9 mouse cellular contexts compared by ENCODE assay signal in genomic region chr1:78371569-78372236, GRCm38 (mm10).
A peak's percentile ranks its signal among the peaks of the same experiment; 100 is the strongest.
DNase-seq lines count a peak whose midpoint lies in the region; ATAC-seq lines count a peak whose summit lies in the region.
"Had no signal": no experiment of that assay in that cellular context is flagged by ENCODE, and none has a peak within 500 bp of the region (broad histone marks: within the 10 kb centered on the region; RNA-seq: fewer than 3 reads in every experiment).

No protein-coding gene starts in this region.

- H3K27ac ChIP-seq in forebrain, embryonic 13.5 days: no peak overlapping the region
- no peak overlapping the region for H3K27ac ChIP-seq in forebrain, embryonic 10.5 days

- no peaks in the 10 kb centered on the region for H3K27me3 ChIP-seq in forebrain, embryonic 13.5 days
- H3K27me3 ChIP-seq in forebrain, embryonic 10.5 days (ENCODE audit: poor library complexity, severe bottlenecking): peaks cover 8% of the 10 kb centered on the region; the same call in 1 of the 2 replicates

- peaks cover 13% of the 10 kb centered on the region for H3K9me3 ChIP-seq in forebrain, embryonic 13.5 days (replicated peaks)
- H3K9me3 ChIP-seq in forebrain, embryonic 10.5 days: peaks cover 11% of the 10 kb centered on the region; the same call in 1 of the 2 replicates

- no peaks in the 10 kb centered on the region for H3K36me3 ChIP-seq in forebrain, embryonic 13.5 days (ENCODE audit: poor library complexity, severe bottlenecking)
- no peaks in the 10 kb centered on the region for H3K36me3 ChIP-seq in forebrain, embryonic 10.5 days (replicated peaks)

- intact Hi-C loops in left cerebral cortex, postnatal 25 days (cut with DNase I): loop anchor here (1.0 to 5.0 kb wide), 2 partner anchors 59 to 154 kb away; partner anchors contain the start of gene Sgpp2

- peak; percentile 71 for ATAC-seq in forebrain, embryonic 13.5 days

- H3K4me2 ChIP-seq in forebrain, embryonic 13.5 days: no peak overlapping the region

- peaks cover 23% of the 10 kb centered on the region for H3K4me1 ChIP-seq in forebrain, embryonic 13.5 days
- H3K4me1 ChIP-seq in forebrain, embryonic 10.5 days: peaks cover 18% of the 10 kb centered on the region

- H3K9ac ChIP-seq in forebrain, embryonic 13.5 days: no peak overlapping the region

- no peak for DNase-seq in forebrain, embryonic 10.5 days (ENCODE audit: extremely low spot score, low spot score)
- DNase-seq in Muller cell, postnatal 12 days (ENCODE audit: inconsistent ontology term): peak; percentile 61
- DNase-seq in frontal cortex, postnatal 14 days (ENCODE audit: low spot score in 2 of 2): peak; percentile 11 to 14
- DNase-seq in left cerebral cortex, postnatal 25 days (ENCODE audit: low spot score in 2 of 2): peak; percentile 44 to 88
- DNase-seq in spleen, postnatal 10 days (ENCODE audit: low spot score in 2 of 2): no peak
- DNase-seq in natural killer cell, adult 2 months (ENCODE audit: low spot score in 2 of 2): no peak
- DNase-seq in kidney, postnatal 36 days: no peak
- DNase-seq: kidney, postnatal 10 days had no signal

- WGBS in forebrain, embryonic 13.5 days: 92% methylated on average over 2 of the region's 2 CpGs
- 94% methylated on average over 2 of the region's 2 CpGs for WGBS in forebrain, embryonic 10.5 days

- H3K4me3 ChIP-seq in forebrain, embryonic 13.5 days: no peak overlapping the region
- H3K4me3 ChIP-seq in forebrain, embryonic 10.5 days: no peak overlapping the region

Comparison
In these comparisons a context has a peak if more than half of its experiments do, and no peak if none do; other contexts are left out.
1. DNase-seq: peak in Muller cell, postnatal 12 days (single experiment), frontal cortex, postnatal 14 days (2 of 2) and left cerebral cortex, postnatal 25 days (2 of 2); none in forebrain, embryonic 10.5 days (single experiment), spleen, postnatal 10 days (0 of 2), natural killer cell, adult 2 months (0 of 2) and kidney, postnatal 36 days (0 of 2).